Mouse (Mus musculus) skeletal muscle tissue, adult 2 months (tissue): Measurements from ENCODE around the gene Olfr1026.

Source experiments
- DNase-seq: peaks from one replicate; pipeline ENCODE4 v3.0.0-alpha.2; 2012; ENCODE audit warnings: low read depth, low spot score

The Olfr1026 gene

DNA sequence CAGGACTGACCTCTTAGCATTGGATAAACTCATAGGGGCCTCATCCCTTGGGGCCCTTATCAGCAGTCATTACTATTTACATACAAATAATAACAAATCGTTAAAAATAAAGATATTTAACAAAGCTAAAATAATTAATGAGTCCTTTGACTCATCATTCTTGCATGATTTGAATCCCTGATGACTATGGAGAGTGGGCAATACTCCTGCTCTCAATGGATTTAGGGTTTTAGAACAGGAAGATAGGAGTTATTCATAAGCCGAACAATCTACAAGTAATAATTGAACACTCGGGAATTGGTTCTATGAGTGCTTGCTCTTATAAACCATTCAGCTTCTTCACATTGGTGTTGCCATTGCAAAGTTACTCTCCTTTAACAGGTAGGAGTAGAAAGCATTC lies at the start of gene Olfr1026:
Olfr1026 (plus strand) TSS at position 301 of the 400 bp plus-strand sequence.
- no peak for DNase-seq

DNA sequence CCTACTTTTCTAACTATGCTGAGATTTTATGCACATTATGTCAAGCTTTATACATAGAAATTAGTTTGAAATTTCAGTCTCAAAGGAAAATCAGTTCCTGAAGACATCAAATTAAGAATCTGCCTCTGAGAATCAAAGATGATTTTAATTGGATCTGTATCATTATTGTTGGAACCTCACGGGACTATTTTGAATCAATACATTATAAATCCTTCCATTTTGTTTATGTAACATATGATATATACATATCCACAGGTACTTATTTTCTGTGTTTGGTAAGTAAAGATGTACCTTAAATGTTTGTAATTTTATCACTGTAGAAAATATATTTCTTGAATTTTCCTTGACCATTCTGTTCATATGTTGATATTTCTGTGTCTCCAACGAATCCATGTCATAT lies 36.0 kb upstream of the Olfr1026 start, which contains the start of gene Olfr1023:
Olfr1023 (plus strand) TSS at position 301 of the 400 bp plus-strand sequence.
- no peak for DNase-seq

DNA sequence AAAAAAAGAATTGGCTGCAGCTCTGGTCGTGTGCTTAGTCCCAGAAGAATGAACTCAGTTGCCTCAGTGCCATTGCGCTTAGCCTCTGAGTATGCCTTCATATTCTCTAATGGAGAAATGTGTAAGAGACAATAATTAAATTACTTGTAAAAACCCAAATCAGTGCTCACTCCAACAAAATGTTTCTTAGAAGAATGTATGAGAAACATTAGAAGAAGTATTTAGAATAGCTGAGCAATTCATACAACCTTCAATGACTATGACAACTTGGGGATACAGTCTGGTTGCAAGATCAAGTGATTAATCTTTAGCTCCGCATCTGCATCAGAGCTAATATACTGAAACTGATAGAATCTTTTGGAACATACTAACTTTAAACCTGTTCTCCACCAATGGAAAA lies 16.4 kb upstream of the Olfr1026 start, which contains the start of gene Olfr1024:
Olfr1024 (minus strand) TSS at position 101 of the 400 bp plus-strand sequence.
- no peak for DNase-seq

DNA sequence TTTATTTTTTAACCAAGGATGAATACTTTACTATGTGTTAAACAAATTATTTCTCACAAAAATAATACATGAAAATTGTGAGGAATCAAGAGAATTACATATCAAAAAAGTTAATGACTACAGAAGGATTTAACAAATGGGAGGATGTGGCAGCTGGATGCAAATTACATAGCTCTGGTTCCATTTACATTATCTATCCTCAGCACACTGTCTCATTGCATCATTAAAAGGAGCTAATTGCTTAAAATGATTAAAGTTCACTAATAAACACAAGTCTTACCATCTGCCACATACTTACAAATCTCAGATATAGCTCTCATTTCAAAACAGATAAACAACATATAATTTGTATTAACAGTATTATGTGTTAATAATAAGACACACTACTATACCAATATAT lies 8.2 kb upstream of the Olfr1026 start:
- no peak for DNase-seq

DNA sequence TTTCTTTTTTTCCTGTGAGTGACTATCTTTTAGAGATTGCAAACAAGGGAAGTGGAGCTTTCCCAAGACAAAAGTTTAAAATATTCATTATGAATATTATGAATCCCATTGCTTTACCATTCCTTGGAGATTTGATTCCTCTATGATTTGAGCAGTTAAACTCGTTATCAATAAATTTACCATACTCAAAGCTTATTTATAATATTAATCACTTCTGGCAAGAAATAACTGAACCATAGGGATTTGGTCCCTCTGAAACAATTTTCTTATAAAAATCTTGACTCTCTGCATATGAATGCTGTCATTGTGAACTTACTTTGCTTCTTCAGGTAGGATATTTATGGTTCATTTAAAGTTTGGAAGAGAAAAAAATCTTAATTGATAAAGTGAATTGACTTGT lies 6.5 kb upstream of the Olfr1026 start, which contains the start of gene Olfr1025-ps1:
Olfr1025-ps1 (plus strand) TSS at position 301 of the 400 bp plus-strand sequence.
- no peak for DNase-seq

DNA sequence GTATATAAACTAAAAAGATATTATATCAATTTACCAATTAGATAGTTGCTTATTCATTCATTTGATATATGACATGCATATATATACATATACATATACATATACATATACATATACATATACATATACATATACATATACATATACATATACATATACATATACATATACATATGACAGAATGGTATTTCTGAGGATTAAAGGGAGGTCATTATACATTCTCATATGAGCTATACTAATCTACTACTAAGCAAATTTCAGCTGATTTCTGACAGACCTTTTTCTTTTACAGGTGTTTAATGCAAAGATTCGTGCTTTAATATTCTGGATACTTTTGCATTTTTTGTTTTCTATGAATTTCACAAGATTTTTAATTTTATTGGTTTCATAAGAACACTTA lies 28.8 kb downstream of the Olfr1026 start, which contains the start of gene Olfr1028:
Olfr1028 (plus strand) TSS at position 301 of the 400 bp plus-strand sequence.
- no peak for DNase-seq

DNA sequence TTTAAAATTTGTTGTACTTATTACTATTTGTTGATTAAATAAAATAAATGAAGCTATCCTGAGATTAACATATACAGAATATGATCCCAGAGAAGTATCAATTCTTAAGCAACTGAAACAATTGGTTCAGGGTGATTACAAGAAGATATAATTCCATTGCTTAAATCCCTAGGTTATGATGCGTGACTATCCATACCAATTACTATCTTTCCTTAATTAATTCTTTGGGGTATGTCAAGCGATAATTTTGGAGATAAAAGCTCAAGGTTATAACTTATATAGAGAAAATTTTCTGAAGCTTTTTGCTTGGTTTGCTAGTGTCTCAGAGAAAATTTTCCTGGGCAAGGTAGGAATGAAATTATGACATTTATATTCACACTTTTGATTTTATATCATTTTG lies 52.2 kb downstream of the Olfr1026 start, which contains the start of gene Olfr1029:
Olfr1029 (plus strand) TSS at position 301 of the 400 bp plus-strand sequence.
- no peak for DNase-seq
